Mouse (Mus musculus) neural tube, embryonic 12.5 days (tissue): ENCODE measurements around the gene Cyp2c50. TPM values are rescaled to one million over a fixed set of nuclear protein-coding genes. Genes with fewer than 3 reads are reported as not detected.
"Not testable (repeated sequence)": the region's sequence is repeated elsewhere in the genome, so short reads cannot be mapped to it uniquely, and the experiment has no call there.

ENCODE experiments used
- ATAC-seq: fragments of 200-750 bp; cut with Nextera tagmentation; 2 replicates; pipeline ENCODE4 v1.8.0; 2017; ENCODE audit warnings: low read depth, mild to moderate bottlenecking, moderate TSS enrichment, moderate library complexity; ENCODE audit not compliant: low FRiP score
- H3K27ac ChIP-seq: fragments of 300-500 bp; sonication (generic); 2 replicates; pipeline ENCODE4 v1.5.1; 2016
- H3K27me3 ChIP-seq: fragments of 300-500 bp; sonication (generic); replicated peaks from 2 replicates; pipeline ENCODE4 v1.6.1; 2016; ENCODE audit warnings: mild to moderate bottlenecking
- H3K36me3 ChIP-seq: fragments of 300-500 bp; sonication (generic); 2 replicates; pipeline ENCODE4 v1.6.1; 2016; ENCODE audit warnings: mild to moderate bottlenecking
- H3K4me1 ChIP-seq: fragments of 300-500 bp; sonication (generic); 2 replicates; pipeline ENCODE4 v1.6.1; 2016
- H3K4me2 ChIP-seq: fragments of 300-500 bp; sonication (generic); replicated peaks from 2 replicates; pipeline ENCODE4 v1.6.1; 2016; ENCODE audit warnings: mild to moderate bottlenecking
- H3K4me3 ChIP-seq: fragments of 300-500 bp; sonication (generic); 2 replicates; pipeline ENCODE4 v1.5.1; 2016
- H3K9ac ChIP-seq: fragments of 300-500 bp; sonication (generic); 2 replicates; pipeline ENCODE4 v1.6.1; 2016; ENCODE audit warnings: mild to moderate bottlenecking
- H3K9me3 ChIP-seq: fragments of 300-500 bp; sonication (generic); 2 replicates; pipeline ENCODE4 v1.6.1; 2016; ENCODE audit warnings: mild to moderate bottlenecking
- WGBS: fragments of 180-500 bp; shearing (Covaris S2); methylation state at CpG from one replicate; pipeline ENCODE4 v1.1.7; 2016; 5-methylcytosine and 5-hydroxymethylcytosine counted together
- polyA plus RNA-seq: library from polyadenylated mRNA; unstranded; fragments of >200 nt; fragmentation: Nextera tagmentation; extraction: Ambion mirVana; gene quantifications from 2 replicates; pipeline ENCODE4 v1.2.1, GENCODE M21; 2016

Cyp2c50 gene
- not detected in 2 replicates for polyA plus RNA-seq

DNA sequence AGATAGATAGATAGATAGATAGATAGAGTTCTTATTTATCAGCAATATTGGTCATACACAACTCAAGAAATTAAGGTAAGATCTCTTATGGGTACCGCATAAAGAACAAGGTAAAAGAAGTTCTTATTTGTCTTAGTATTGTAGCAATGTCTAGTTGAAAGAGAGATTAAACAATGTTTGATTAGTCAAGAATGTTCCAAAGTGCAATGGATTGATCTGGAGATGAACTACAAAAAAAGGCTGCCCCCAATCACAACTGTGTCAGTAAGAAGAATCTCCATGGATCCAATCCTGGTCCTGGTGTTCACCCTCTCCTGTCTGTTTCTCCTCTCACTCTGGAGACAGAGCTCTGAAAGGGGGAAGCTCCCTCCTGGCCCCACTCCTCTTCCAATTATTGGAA, at the start of gene Cyp2c50:
Cyp2c50 (plus strand) TSS at position 268 of the 400 bp plus-strand sequence.
- H3K9ac ChIP-seq: not testable (repeated sequence)
- WGBS: 96% methylated on average over 1 of the region's 1 CpGs

DNA sequence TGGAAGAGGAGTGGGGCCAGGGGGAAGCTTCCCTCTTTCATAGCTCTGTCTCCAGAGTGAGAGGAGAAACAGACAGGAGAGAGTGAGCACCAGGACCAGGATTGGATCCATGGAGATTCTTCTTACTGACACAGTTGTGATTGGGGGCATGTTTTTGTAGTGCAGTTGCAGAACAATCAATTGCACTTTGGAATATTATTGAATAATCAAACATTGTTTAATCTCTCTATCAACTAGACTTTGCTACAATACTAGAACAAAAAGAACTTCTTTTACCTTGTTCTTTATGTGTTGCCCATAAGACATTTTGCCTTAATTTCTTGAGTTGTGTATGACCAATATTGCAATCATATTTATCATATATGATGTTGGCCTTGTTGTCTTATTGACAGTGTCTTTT, 15.8 kb upstream of the Cyp2c50 start, which contains the start of gene Cyp2c54:
Cyp2c54 (minus strand) TSS at position 127 of the 400 bp plus-strand sequence.
- Histone ChIP-seq H3K36me3 (no peaks in the 10 kb centered on the region), H3K9ac (no peak within 1 kb of the TSS), H3K27ac (no peak within 1 kb of the TSS), H3K4me2 (no peak within 1 kb of the TSS), H3K9me3 (no peaks in the 10 kb centered on the region), H3K4me1 (no peaks in the 10 kb centered on the region), H3K27me3 (no peaks in the 10 kb centered on the region), H3K4me3 (no peak within 1 kb of the TSS)
- ATAC-seq: no peak

More for the DNA sequence above, at the start of gene Cyp2c50:
- H3K4me2 ChIP-seq, ATAC-seq, H3K36me3 ChIP-seq, H3K27ac ChIP-seq, H3K27me3 ChIP-seq, H3K9me3 ChIP-seq, H3K4me3 ChIP-seq, H3K4me1 ChIP-seq: not testable (repeated sequence)

DNA sequence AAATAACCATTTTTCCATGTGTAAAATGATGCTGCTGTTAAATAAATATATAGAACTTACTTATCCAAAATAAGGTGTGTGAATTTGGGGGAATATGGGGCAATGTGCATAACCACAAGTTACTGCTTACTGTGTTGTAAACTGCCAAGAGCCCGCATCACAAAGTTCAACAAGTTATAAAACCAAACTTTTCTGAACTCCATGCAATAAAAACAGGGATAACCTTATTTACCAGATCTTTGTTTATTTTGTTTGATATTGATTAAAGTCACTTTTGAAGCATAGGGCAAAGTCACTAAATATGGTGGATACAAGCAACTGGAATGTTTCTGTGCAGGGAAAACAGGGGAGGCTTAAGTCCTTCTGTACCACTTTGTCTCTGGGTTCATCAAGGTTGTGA, 1.1 kb upstream of the Cyp2c50 start:
- Histone ChIP-seq H3K36me3 (no peaks in the 10 kb centered on the region), H3K4me2 (no peak overlapping the region), H3K9ac (no peak overlapping the region), H3K9me3 (no peaks in the 10 kb centered on the region), H3K27ac (no peak overlapping the region), H3K4me3 (no peak overlapping the region), H3K4me1 (no peaks in the 10 kb centered on the region), H3K27me3 (no peaks in the 10 kb centered on the region)
- WGBS: 92% methylated on average over 1 of the region's 1 CpGs
- no peak for ATAC-seq

DNA sequence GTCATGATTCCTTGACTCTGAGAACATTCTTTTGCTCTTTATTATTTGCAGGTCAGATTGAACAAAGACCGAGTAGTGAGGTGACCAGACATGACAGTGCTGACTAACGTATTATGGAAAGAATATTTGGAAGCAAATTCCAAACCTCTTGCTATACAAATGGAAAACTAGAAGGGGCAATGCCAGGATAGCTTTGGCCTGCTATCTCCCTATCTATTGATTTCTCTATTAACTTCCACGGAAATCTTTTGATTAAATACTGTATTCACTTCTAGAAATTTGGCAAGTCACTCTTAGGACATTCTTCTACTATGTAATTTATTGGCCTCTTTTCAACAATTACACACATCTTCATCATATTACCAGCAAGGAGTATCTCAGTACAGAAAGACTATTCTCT, 1.6 kb downstream of the Cyp2c50 start:
- Histone ChIP-seq H3K4me1 (no peaks in the 10 kb centered on the region), H3K4me2 (no peak overlapping the region), H3K9me3 (no peaks in the 10 kb centered on the region), H3K27ac (no peak overlapping the region), H3K4me3 (no peak overlapping the region), H3K27me3 (no peaks in the 10 kb centered on the region), H3K9ac (no peak overlapping the region), H3K36me3 (no peaks in the 10 kb centered on the region)
- 81% methylated on average over 3 of the region's 3 CpGs for WGBS
- ATAC-seq: no peak

DNA sequence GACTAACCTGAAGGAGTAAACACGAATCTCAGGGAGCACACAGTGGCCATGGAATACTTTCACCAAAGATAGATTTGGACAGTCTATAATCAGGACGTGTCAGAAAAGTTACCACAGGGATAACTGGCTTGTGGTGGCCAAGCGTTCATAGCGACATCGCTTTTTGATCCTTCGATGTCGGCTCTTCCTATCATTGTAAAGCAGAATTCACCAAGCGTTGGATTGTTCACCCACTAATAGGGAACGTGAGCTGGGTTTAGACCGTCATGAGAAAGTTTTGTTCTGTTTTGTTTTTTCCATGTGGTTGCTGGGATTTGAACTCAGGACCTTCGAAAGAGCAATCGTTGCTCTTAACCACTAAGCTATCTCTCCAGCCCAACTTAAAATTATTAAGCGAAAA, 30.1 kb downstream of the Cyp2c50 start:
- not testable (repeated sequence) for H3K4me3 ChIP-seq, H3K36me3 ChIP-seq, H3K4me1 ChIP-seq, ATAC-seq, H3K27me3 ChIP-seq, H3K4me2 ChIP-seq, H3K9me3 ChIP-seq, H3K27ac ChIP-seq, H3K9ac ChIP-seq
- WGBS: 83% methylated on average over 13 of the region's 13 CpGs

DNA sequence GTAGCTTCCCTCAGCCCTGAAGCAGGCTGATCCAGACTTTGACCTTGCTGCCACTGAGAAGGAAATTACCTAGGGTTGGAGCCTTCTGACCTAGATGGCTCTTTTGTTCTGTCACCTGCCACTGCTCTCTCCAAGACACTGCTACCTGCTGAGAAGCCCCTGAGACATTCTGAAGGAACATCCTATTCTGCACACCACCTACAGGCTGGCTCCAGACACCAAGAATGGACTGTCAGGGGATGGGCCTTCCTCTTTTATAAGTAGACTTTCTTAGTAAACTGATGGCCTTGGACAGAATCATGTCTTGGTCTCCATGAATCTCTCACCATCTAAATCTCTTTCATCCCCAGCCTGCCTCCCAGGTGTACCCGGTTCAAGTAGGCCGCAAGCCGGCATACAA, 35.7 kb downstream of the Cyp2c50 start:
- not testable (repeated sequence) for H3K27me3 ChIP-seq, H3K9me3 ChIP-seq, H3K4me3 ChIP-seq, H3K9ac ChIP-seq, H3K27ac ChIP-seq, H3K4me1 ChIP-seq, H3K36me3 ChIP-seq, H3K4me2 ChIP-seq, ATAC-seq
- WGBS: 86% methylated on average over 3 of the region's 3 CpGs

DNA sequence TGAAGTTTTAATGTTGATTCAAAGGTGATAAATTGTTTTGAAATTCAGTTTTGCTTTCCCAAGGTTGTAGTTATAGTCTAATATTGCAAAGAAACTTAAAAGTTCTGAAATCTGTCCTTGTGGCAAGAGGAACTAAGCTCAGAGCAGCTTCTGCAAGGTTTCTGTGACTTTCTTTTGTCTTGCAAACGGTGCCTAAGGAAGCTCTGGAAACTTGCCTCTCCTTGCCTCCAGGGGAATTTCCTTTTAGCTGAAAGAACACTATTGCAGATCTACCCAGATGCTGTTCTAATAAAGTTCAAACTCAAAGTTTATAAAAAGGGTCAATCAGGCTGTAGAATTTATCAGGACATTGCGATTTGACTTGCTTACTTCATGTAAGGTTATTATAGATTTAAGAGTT, 37.5 kb downstream of the Cyp2c50 start:
- not testable (repeated sequence) for H3K27me3 ChIP-seq, ATAC-seq, H3K9me3 ChIP-seq, H3K36me3 ChIP-seq, H3K4me3 ChIP-seq, H3K27ac ChIP-seq, H3K9ac ChIP-seq, H3K4me1 ChIP-seq, H3K4me2 ChIP-seq
- 29% methylated on average over 2 of the region's 2 CpGs for WGBS

Other genes starting within 250 kb of the Cyp2c50 start
- gene Cyp2c69, start 202.9 kb upstream of the Cyp2c50 start, polyA plus RNA-seq: not detected in 2 replicates
- gene Cyp2c37, start 97.3 kb upstream of the Cyp2c50 start, polyA plus RNA-seq: not detected in 2 replicates
- not detected in 2 replicates for gene Cyp2c54, start 15.9 kb upstream of the Cyp2c50 start, polyA plus RNA-seq
- not detected in 2 replicates for gene Cyp2c70, start 97.6 kb downstream of the Cyp2c50 start, polyA plus RNA-seq
- 81.2 and 89.2 TPM in 2 replicates for gene Pdlim1, start 182.2 kb downstream of the Cyp2c50 start, polyA plus RNA-seq